Mouse (Mus musculus): ENCODE data around the gene Spef2. TPM values are rescaled to one million over a fixed set of nuclear protein-coding genes. Genes with fewer than 3 reads are reported as not detected.

The Spef2 gene
- total and polyA plus RNA-seq, 3 experiments: 0.04 to 0.10 (median 0.09) TPM

DNA sequence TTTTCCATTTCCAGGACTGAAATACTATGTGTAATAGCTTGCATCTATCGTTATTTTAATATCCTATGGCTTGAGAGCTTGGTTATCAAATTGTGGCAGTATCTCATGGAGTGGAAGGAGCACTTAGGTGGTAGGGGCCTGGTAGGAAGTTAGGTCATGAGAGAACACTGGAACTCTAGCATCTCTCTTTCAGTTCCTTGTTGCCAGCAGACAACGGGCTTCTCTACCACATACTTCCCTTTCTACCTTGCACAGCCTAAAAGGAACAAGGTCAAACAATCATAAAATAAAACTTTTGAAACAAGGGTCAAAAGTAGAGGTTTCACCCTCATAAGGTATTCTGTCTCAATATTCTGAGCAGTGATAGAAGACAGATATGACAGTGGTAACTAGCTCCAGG is 38.3 kb downstream of the Spef2 start:
- DNase-seq: no peak
- H3K36me3 ChIP-seq (ENCODE audit: control insufficient read depth, insufficient read depth, low read length): no peaks in the 10 kb centered on the region
- no peak for TF ChIP-seq POLR2A (IDR thresholded peaks at IDR 0.05; ENCODE audit: insufficient read depth, low read depth, low read length)
- TF ChIP-seq EP300 (IDR thresholded peaks at IDR 0.05; ENCODE audit: insufficient read depth, low read depth, low read length): no peak
- TF ChIP-seq CTCF (IDR thresholded peaks at IDR 0.05): no peak
- WGBS: 72% methylated on average over 2 of the region's 2 CpGs
- H3K27me3 ChIP-seq (ENCODE audit: control insufficient read depth, insufficient read depth, low read length): no peaks in the 10 kb centered on the region
- H3K4me3 ChIP-seq: no peak overlapping the region
- H3K9ac ChIP-seq (ENCODE audit: low read depth, low read length): no peak overlapping the region
- H3K27ac ChIP-seq: no peak overlapping the region
- H3K79me2 ChIP-seq (replicated peaks; ENCODE audit: control insufficient read depth, insufficient read depth, low read length): no peaks in the 10 kb centered on the region
- intact Hi-C loops (cut with DNase I): no loop called here
- H3K4me1 ChIP-seq (ENCODE audit: control insufficient read depth, insufficient read depth, low read length): no peaks in the 10 kb centered on the region

DNA sequence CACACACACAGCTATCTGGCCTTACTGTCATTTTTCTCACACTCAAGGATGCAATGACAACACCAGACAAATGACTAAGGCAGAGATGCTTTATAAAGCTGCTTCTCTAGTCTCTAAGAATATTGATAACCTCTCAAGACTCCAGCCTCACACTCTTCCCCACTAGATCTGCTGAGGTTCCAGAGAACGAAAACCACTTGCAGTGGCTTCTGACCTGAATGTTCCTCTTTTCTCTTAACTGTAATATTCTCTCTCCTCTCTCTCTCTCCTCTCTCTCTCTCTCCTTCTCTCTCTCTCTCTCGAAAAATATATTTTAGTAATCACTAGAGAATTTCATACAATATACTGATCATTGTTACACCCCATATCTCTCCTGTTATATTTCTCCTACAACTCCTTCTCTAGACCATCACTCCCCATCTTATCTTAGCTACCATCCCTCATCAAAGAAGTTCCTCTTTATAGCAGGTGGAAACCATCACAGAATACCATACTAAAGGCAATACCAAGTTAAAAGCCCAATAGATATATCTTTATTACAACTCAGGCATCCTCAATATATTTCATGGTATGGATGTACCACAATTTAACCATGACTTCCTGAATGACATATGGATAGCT is 42.7 kb downstream of the Spef2 start:
- intact Hi-C loops (cut with DNase I): no loop called here
- no peak for DNase-seq
- 60% methylated on average over 2 of the region's 2 CpGs for WGBS
- Histone ChIP-seq H3K4me1 (ENCODE audit: control insufficient read depth, insufficient read depth, low read length) (no peaks in the 10 kb centered on the region), H3K27ac (no peak overlapping the region), H3K9ac (ENCODE audit: low read depth, low read length) (no peak overlapping the region), H3K4me3 (no peak overlapping the region), H3K79me2 (replicated peaks; ENCODE audit: control insufficient read depth, insufficient read depth, low read length) (no peaks in the 10 kb centered on the region), H3K36me3 (ENCODE audit: control insufficient read depth, insufficient read depth, low read length) (no peaks in the 10 kb centered on the region), H3K27me3 (ENCODE audit: control insufficient read depth, insufficient read depth, low read length) (no peaks in the 10 kb centered on the region)
- TF ChIP-seq CTCF (IDR thresholded peaks at IDR 0.05) (no peak), EP300 (IDR thresholded peaks at IDR 0.05; ENCODE audit: insufficient read depth, low read depth, low read length) (no peak), POLR2A (IDR thresholded peaks at IDR 0.05; ENCODE audit: insufficient read depth, low read depth, low read length) (no peak)

DNA sequence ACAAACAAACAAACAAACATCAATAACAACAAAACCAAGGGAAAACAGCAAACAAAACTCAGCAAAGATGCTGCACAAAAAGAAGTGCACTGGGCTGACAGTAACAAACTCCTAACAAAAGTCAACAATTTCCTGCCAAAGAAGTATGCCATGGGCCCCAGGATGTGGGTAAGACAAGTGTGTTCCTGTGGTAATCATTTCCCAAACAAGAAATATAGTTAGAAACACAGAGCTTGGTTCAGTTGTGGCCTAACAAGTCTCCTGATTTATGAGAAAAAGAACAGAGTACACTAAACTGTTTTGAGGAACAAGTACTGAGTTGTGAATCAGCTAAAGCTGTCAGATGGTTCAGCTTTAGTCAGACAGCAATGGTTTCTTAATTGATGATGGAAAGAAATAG is 46.8 kb downstream of the Spef2 start:
- no peaks in the 10 kb centered on the region for H3K27me3 ChIP-seq (ENCODE audit: control insufficient read depth, insufficient read depth, low read length)
- no peak overlapping the region for H3K27ac ChIP-seq
- TF ChIP-seq EP300 (IDR thresholded peaks at IDR 0.05; ENCODE audit: insufficient read depth, low read depth, low read length) (no peak), POLR2A (IDR thresholded peaks at IDR 0.05; ENCODE audit: insufficient read depth, low read depth, low read length) (no peak), CTCF (IDR thresholded peaks at IDR 0.05) (no peak)
- DNase-seq: no peak
- H3K4me1 ChIP-seq (ENCODE audit: control insufficient read depth, insufficient read depth, low read length): no peaks in the 10 kb centered on the region
- H3K79me2 ChIP-seq (replicated peaks; ENCODE audit: control insufficient read depth, insufficient read depth, low read length): no peaks in the 10 kb centered on the region
- no peaks in the 10 kb centered on the region for H3K36me3 ChIP-seq (ENCODE audit: control insufficient read depth, insufficient read depth, low read length)
- intact Hi-C loops (cut with DNase I): no loop called here
- H3K9ac ChIP-seq (ENCODE audit: low read depth, low read length): no peak overlapping the region
- H3K4me3 ChIP-seq: no peak overlapping the region

DNA sequence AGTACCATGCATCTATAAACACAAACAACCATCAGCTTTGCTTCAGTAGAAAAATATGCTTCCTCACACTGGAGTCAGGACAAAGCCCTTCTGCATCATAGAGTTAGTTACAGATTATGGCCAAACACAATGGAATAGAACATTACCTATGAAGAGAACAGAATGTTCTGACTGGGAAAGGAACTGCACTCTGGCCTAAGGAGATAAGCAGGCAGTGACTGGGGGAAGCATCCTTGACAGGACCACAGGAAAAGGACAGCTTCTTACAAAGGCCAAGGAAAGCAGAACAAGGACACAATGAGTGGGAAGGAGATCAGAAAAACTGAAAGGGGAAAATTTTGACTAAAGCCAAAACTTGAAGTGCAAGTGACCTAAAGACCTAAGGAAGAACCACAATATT is 56.9 kb downstream of the Spef2 start:
- Histone ChIP-seq H3K27ac (no peak overlapping the region), H3K4me3 (no peak overlapping the region), H3K79me2 (replicated peaks; ENCODE audit: control insufficient read depth, insufficient read depth, low read length) (no peaks in the 10 kb centered on the region), H3K36me3 (ENCODE audit: control insufficient read depth, insufficient read depth, low read length) (no peaks in the 10 kb centered on the region), H3K27me3 (ENCODE audit: control insufficient read depth, insufficient read depth, low read length) (no peaks in the 10 kb centered on the region), H3K4me1 (ENCODE audit: control insufficient read depth, insufficient read depth, low read length) (no peaks in the 10 kb centered on the region), H3K9ac (ENCODE audit: low read depth, low read length) (no peak overlapping the region)
- no peak for TF ChIP-seq POLR2A (IDR thresholded peaks at IDR 0.05; ENCODE audit: insufficient read depth, low read depth, low read length)
- no peak for TF ChIP-seq EP300 (IDR thresholded peaks at IDR 0.05; ENCODE audit: insufficient read depth, low read depth, low read length)
- no peak for TF ChIP-seq CTCF (IDR thresholded peaks at IDR 0.05)
- no peak for DNase-seq
- intact Hi-C loops (cut with DNase I): no loop called here

DNA sequence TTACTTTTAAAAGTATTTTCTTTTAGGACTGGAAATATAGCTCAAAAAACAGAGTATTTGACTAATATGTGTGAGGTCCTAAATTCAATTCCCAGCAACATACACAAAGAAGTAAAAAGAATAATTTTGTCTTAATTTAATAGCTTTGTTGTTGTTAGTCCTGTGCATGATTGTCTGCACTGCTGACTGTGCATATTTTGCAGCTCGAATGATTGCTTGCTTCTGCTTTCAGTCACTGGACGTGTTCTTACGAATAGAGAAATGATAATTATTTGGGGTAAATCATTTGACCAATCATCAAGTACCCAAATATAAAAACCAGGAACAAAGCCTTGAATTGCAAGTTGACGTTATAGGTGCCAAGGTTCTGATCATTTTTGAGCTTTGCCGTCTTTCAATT is 57.8 kb downstream of the Spef2 start:
- intact Hi-C loops (cut with DNase I): no loop called here
- TF ChIP-seq CTCF (IDR thresholded peaks at IDR 0.05) (no peak), POLR2A (IDR thresholded peaks at IDR 0.05; ENCODE audit: insufficient read depth, low read depth, low read length) (no peak), EP300 (IDR thresholded peaks at IDR 0.05; ENCODE audit: insufficient read depth, low read depth, low read length) (no peak)
- DNase-seq: no peak
- Histone ChIP-seq H3K79me2 (replicated peaks; ENCODE audit: control insufficient read depth, insufficient read depth, low read length) (no peaks in the 10 kb centered on the region), H3K9ac (ENCODE audit: low read depth, low read length) (no peak overlapping the region), H3K27me3 (ENCODE audit: control insufficient read depth, insufficient read depth, low read length) (no peaks in the 10 kb centered on the region), H3K4me1 (ENCODE audit: control insufficient read depth, insufficient read depth, low read length) (no peaks in the 10 kb centered on the region), H3K36me3 (ENCODE audit: control insufficient read depth, insufficient read depth, low read length) (no peaks in the 10 kb centered on the region), H3K27ac (no peak overlapping the region), H3K4me3 (no peak overlapping the region)
- 86% methylated on average over 5 of the region's 5 CpGs for WGBS

DNA sequence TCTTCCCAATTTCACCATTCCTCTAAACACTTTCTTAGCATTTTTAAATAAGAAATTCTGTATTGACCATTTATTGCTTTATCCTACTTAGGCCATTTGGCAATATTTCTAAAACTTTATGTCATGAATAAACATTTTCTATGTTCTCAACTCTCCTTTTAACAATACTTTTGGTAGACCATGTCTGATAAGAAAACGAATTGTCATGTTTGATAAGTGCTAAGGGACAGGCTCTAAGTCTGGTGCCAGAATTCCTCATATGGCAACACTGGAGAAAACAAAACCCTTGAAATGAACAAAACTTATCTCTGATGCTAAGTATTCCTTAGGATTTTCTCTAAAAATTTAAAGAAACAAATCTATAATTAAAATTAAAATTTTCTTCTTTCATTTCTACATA is 58.2 kb downstream of the Spef2 start:
- no peak for TF ChIP-seq POLR2A (IDR thresholded peaks at IDR 0.05; ENCODE audit: insufficient read depth, low read depth, low read length)
- no peak for TF ChIP-seq EP300 (IDR thresholded peaks at IDR 0.05; ENCODE audit: insufficient read depth, low read depth, low read length)
- no peak for TF ChIP-seq CTCF (IDR thresholded peaks at IDR 0.05)
- Histone ChIP-seq H3K27me3 (ENCODE audit: control insufficient read depth, insufficient read depth, low read length) (no peaks in the 10 kb centered on the region), H3K4me1 (ENCODE audit: control insufficient read depth, insufficient read depth, low read length) (no peaks in the 10 kb centered on the region), H3K36me3 (ENCODE audit: control insufficient read depth, insufficient read depth, low read length) (no peaks in the 10 kb centered on the region), H3K27ac (no peak overlapping the region), H3K4me3 (no peak overlapping the region), H3K9ac (ENCODE audit: low read depth, low read length) (no peak overlapping the region), H3K79me2 (replicated peaks; ENCODE audit: control insufficient read depth, insufficient read depth, low read length) (no peaks in the 10 kb centered on the region)
- intact Hi-C loops (cut with DNase I): no loop called here
- WGBS: 23% methylated on average over 1 of the region's 1 CpGs
- no peak for DNase-seq
